16 mouse cellular contexts compared by ENCODE assay signal in genomic region chr5:76876106-76876758, GRCm38 (mm10). TPM values are rescaled to one million over a fixed set of nuclear protein-coding genes. Genes with fewer than 3 reads are reported as not detected.
DNase-seq lines count a peak whose midpoint lies in the region; ATAC-seq and TF ChIP-seq lines count a peak whose summit lies in the region.
"Had no signal": no experiment of that assay in that cellular context is flagged by ENCODE, and none has a peak within 500 bp of the region (broad histone marks: within the 10 kb centered on the region; RNA-seq: fewer than 3 reads in every experiment).

No protein-coding gene starts in this region.

- TF ChIP-seq CTCF in testis, adult 2 months (IDR thresholded peaks at IDR 0.05; ENCODE audit: control insufficient read depth, insufficient read depth, insufficient replicate concordance, low read depth, low read length), result no peak
- TF ChIP-seq CTCF in heart, postnatal 0 days (IDR thresholded peaks at IDR 0.05; ENCODE audit: low read depth), result peak; percentile 31
- no peak for TF ChIP-seq CTCF in cerebellum, adult 2 months (IDR thresholded peaks at IDR 0.05; ENCODE audit: borderline replicate concordance, insufficient read depth, low read depth, low read length)

- no peak for TF ChIP-seq POLR2A in testis, adult 2 months (IDR thresholded peaks at IDR 0.05; ENCODE audit: control insufficient read depth, low read depth, low read length)
- no peak for TF ChIP-seq POLR2A in cerebellum, adult 2 months (IDR thresholded peaks at IDR 0.05; ENCODE audit: borderline replicate concordance, insufficient read depth, low read length)

- peak overlapping the region; percentile 14 for H3K4me2 ChIP-seq in heart, postnatal 0 days (ENCODE audit: low read depth, low read length)
- H3K4me2 ChIP-seq: embryonic facial prominence, embryonic 12.5 days; limb, embryonic 15.5 days had no signal

- H3K9ac ChIP-seq in heart, postnatal 0 days (replicated peaks; ENCODE audit: low read depth, low read length), result no peak overlapping the region
- H3K9ac ChIP-seq: embryonic facial prominence, embryonic 12.5 days; limb, embryonic 15.5 days had no signal

- ATAC-seq in heart, postnatal 0 days (ENCODE audit: insufficient read depth, low read depth), result peak; percentile 94
- ATAC-seq: forebrain, embryonic 16.5 days had no signal

- no peaks in the 10 kb centered on the region; the same call in none of the 2 replicates for H3K36me3 ChIP-seq in testis, adult 2 months (ENCODE audit: control insufficient read depth, insufficient read depth, low read length)
- H3K36me3 ChIP-seq in heart, postnatal 0 days (replicated peaks; ENCODE audit: control insufficient read depth, insufficient read depth, low read length), result peaks cover 11% of the 10 kb centered on the region

- 0 out of 2 replicates have a peak, but pooled peaks have one; percentile 43 for TF ChIP-seq EP300 in heart, postnatal 0 days (IDR thresholded peaks at IDR 0.05; ENCODE audit: low read depth)

- H3K9me3 ChIP-seq in heart, postnatal 0 days (replicated peaks; ENCODE audit: control insufficient read depth, low read length), result no peaks in the 10 kb centered on the region
- H3K9me3 ChIP-seq: embryonic facial prominence, embryonic 12.5 days; limb, embryonic 15.5 days; midbrain, embryonic 10.5 days had no signal

- no peaks in the 10 kb centered on the region for H3K27me3 ChIP-seq in testis, adult 2 months (ENCODE audit: control insufficient read depth, insufficient read depth, low read length)
- no peaks in the 10 kb centered on the region for H3K27me3 ChIP-seq in heart, postnatal 0 days (ENCODE audit: control insufficient read depth, insufficient read depth, low read length)
- H3K27me3 ChIP-seq in cerebellum, adult 2 months (ENCODE audit: control insufficient read depth, insufficient read depth, low read length), result no peaks in the 10 kb centered on the region
- H3K27me3 ChIP-seq: embryonic facial prominence, embryonic 12.5 days; limb, embryonic 15.5 days had no signal

- WGBS in heart, postnatal 0 days, result 56% methylated on average over 25 of the region's 25 CpGs
- WGBS in cerebellum, adult 2 months, result 89% methylated on average over 25 of the region's 25 CpGs

- H3K4me3 ChIP-seq in testis, adult 2 months (ENCODE audit: control insufficient read depth, low read depth, low read length), result peak overlapping the region; percentile 79
- H3K4me3 ChIP-seq in heart, postnatal 0 days (ENCODE audit: low read depth, low read length), result peak overlapping the region; percentile 11; the same call in 1 of the 2 replicates
- H3K4me3 ChIP-seq in cerebellum, adult 2 months (replicated peaks; ENCODE audit: insufficient read depth, low read depth, low read length), result no peak overlapping the region
- H3K4me3 ChIP-seq: embryonic facial prominence, embryonic 12.5 days; gastrocnemius, adult 2 months; limb, embryonic 15.5 days; midbrain, embryonic 10.5 days had no signal

- peaks cover 4% of the 10 kb centered on the region; the same call in 1 of the 2 replicates for H3K4me1 ChIP-seq in testis, adult 2 months (ENCODE audit: control insufficient read depth, insufficient read depth, low read length)
- H3K4me1 ChIP-seq in heart, postnatal 0 days (ENCODE audit: control insufficient read depth, insufficient read depth), result no peaks in the 10 kb centered on the region
- no peaks in the 10 kb centered on the region for H3K4me1 ChIP-seq in cerebellum, adult 2 months (ENCODE audit: control insufficient read depth, insufficient read depth, low read length)
- H3K4me1 ChIP-seq: embryonic facial prominence, embryonic 12.5 days; limb, embryonic 15.5 days; midbrain, embryonic 10.5 days had no signal

- no peak for DNase-seq in testis, postnatal 10 days (ENCODE audit: low spot score)
- DNase-seq in heart, adult 8-10 months (ENCODE audit: low spot score), result peak; percentile 16
- DNase-seq in heart, postnatal 0 days (ENCODE audit: low spot score), result peak; percentile 75
- no peak for DNase-seq in left cerebral cortex, adult 11 months (ENCODE audit: low spot score)
- DNase-seq in cerebellum, adult 2 months, result no peak
- no peak for DNase-seq in kidney, adult 18-20 months
- DNase-seq: cerebellum, adult 9-10 months; gastrocnemius, adult 2 months; kidney, adult 9 months; lung, adult 18-20 months; lung, postnatal 4 days had no signal

- H3K27ac ChIP-seq in testis, adult 2 months (ENCODE audit: control insufficient read depth, insufficient read depth, low read depth, low read length), result peak overlapping the region; percentile 54
- H3K27ac ChIP-seq in heart, postnatal 0 days (ENCODE audit: low read depth), result peak overlapping the region; percentile 71
- no peak overlapping the region for H3K27ac ChIP-seq in cerebellum, adult 2 months (ENCODE audit: insufficient read depth, low read length)
- H3K27ac ChIP-seq: embryonic facial prominence, embryonic 12.5 days; gastrocnemius, adult 2 months; limb, embryonic 15.5 days; midbrain, embryonic 10.5 days had no signal

RNA-seq across cellular contexts. Expression of gene Aasdh, which starts 29.1 kb away (rescaled TPM):
- 12.5 and 15.8 TPM in 2 replicates for polyA plus RNA-seq in testis, adult 2 months (2012; rRNA removed)
- 10 to 100 TPM; 12.5 to 23.2 (median 17.8) TPM for total RNA-seq in heart, adult 8-10 months (2022)
- 12.1 and 16.4 TPM in 2 replicates for total RNA-seq in heart, postnatal 0 days (2014; rRNA removed; ENCODE audit: low replicate concordance)
- polyA plus RNA-seq in heart, postnatal 0 days (2015; fragmentation: Nextera tagmentation; extraction: Ambion mirVana), result 8.7 and 9.6 TPM in 2 replicates
- 19.9 and 20.9 TPM in 2 replicates for polyA plus RNA-seq in cerebellum, adult 2 months (2012; rRNA removed)

Comparison
In these comparisons a context has a peak if more than half of its experiments do, and no peak if none do; other contexts are left out.
1. DNase-seq: peak in heart, adult 8-10 months (single experiment) and heart, postnatal 0 days (single experiment); none in testis, postnatal 10 days (single experiment), left cerebral cortex, adult 11 months (single experiment), cerebellum, adult 2 months (0 of 2) and kidney, adult 18-20 months (single experiment).